Mouse (Mus musculus) hindbrain, embryonic 16.5 days (tissue): ENCODE results near the gene Kif28. TPM values are rescaled to one million over a fixed set of nuclear protein-coding genes. Genes with fewer than 3 reads are reported as not detected.

Source experiments
- ATAC-seq: fragments of 200-750 bp; cut with Nextera tagmentation; 2 replicates; pipeline ENCODE4 v1.8.0; 2017; ENCODE audit warnings: moderate TSS enrichment, moderate library complexity
- H3K27ac ChIP-seq: fragments of 300-500 bp; sonication (generic); 2 replicates; pipeline ENCODE4 v1.5.1; 2014; ENCODE audit warnings: low read depth, mild to moderate bottlenecking, control low read depth, low read length, moderate library complexity
- H3K27me3 ChIP-seq: fragments of 300-500 bp; sonication (generic); replicated peaks from 2 replicates; pipeline ENCODE4 v1.6.1; 2014; ENCODE audit warnings: low read length; ENCODE audit not compliant: control insufficient read depth, insufficient read depth
- H3K36me3 ChIP-seq: fragments of 300-500 bp; sonication (generic); 2 replicates; pipeline ENCODE4 v1.6.1; 2014; ENCODE audit warnings: mild to moderate bottlenecking, low read length, moderate library complexity, mixed read lengths; ENCODE audit not compliant: control insufficient read depth, insufficient read depth
- H3K4me1 ChIP-seq: fragments of 300-500 bp; sonication (generic); 2 replicates; pipeline ENCODE4 v1.6.1; 2014; ENCODE audit warnings: low read depth, low read length; ENCODE audit not compliant: control insufficient read depth, insufficient read depth
- H3K4me2 ChIP-seq: fragments of 300-500 bp; sonication (generic); 2 replicates; pipeline ENCODE4 v1.6.1; 2014; ENCODE audit warnings: mild to moderate bottlenecking, low read length, control low read depth, moderate library complexity
- H3K4me3 ChIP-seq: fragments of 300-500 bp; sonication (generic); 2 replicates; pipeline ENCODE4 v1.5.1; 2014; ENCODE audit warnings: mild to moderate bottlenecking, low read length, control low read depth, moderate library complexity
- H3K9ac ChIP-seq: fragments of 300-500 bp; sonication (generic); 2 replicates; pipeline ENCODE4 v1.6.1; 2014; ENCODE audit warnings: low read depth, mild to moderate bottlenecking, control low read depth, low read length, moderate library complexity
- H3K9me3 ChIP-seq: fragments of 300-500 bp; sonication (generic); 2 replicates; pipeline ENCODE4 v1.6.1; 2014; ENCODE audit warnings: mild to moderate bottlenecking, low read length, moderate library complexity; ENCODE audit not compliant: control insufficient read depth
- WGBS: fragments of 180-500 bp; shearing (Covaris S2); extraction: QIAGEN DNeasy Blood & Tissue Kit; methylation state at CpG from one replicate; pipeline ENCODE4 v1.1.7; 2014; 5-methylcytosine and 5-hydroxymethylcytosine counted together
- polyA plus RNA-seq: library from polyadenylated mRNA; unstranded; fragments of >200 nt; fragmentation: Nextera tagmentation; extraction: Ambion mirVana; gene quantifications from 2 replicates; pipeline ENCODE4 v1.2.1, GENCODE M21; 2015

Kif28 gene
- 0.10 TPM in 1 of 2 replicates, not detected in the other for polyA plus RNA-seq

- Histone ChIP-seq H3K36me3 (peaks cover 22% of the 10 kb centered on the region), H3K9ac (no peak within 1 kb of the TSS), H3K4me3 (no peak within 1 kb of the TSS), H3K4me2 (no peak within 1 kb of the TSS), H3K27ac (no peak within 1 kb of the TSS), H3K27me3 (no peaks in the 10 kb centered on the region), H3K4me1 (no peaks in the 10 kb centered on the region), H3K9me3 (no peaks in the 10 kb centered on the region)
- no peak for ATAC-seq
- 95% methylated on average over 9 of the region's 9 CpGs for WGBS
These were observed at the start of gene Kif28 for GRCm38 (mm10) chr1:179745171-179745570. Gene Kif28, minus strand, starts transcription at chr1:179745271.

GRCm38 (mm10) chr1:179787281-179787680 lies 42.2 kb upstream of the Kif28 start:
- H3K9me3 ChIP-seq: no peaks in the 10 kb centered on the region
- H3K36me3 ChIP-seq: peaks cover 47% of the 10 kb centered on the region

GRCm38 (mm10) chr1:179785502-179785901 lies 40.4 kb upstream of the Kif28 start:
- ATAC-seq: no peak
- H3K4me1 ChIP-seq: no peaks in the 10 kb centered on the region
- H3K36me3 ChIP-seq: peaks cover 43% of the 10 kb centered on the region
- WGBS: 98% methylated on average over 5 of the region's 5 CpGs
- no peak overlapping the region for H3K9ac ChIP-seq
- no peak overlapping the region for H3K27ac ChIP-seq
- H3K9me3 ChIP-seq: no peaks in the 10 kb centered on the region
- no peak overlapping the region for H3K4me2 ChIP-seq
- no peak overlapping the region for H3K4me3 ChIP-seq
- no peaks in the 10 kb centered on the region for H3K27me3 ChIP-seq

More at GRCm38 (mm10) chr1:179787281-179787680, 42.2 kb upstream of the Kif28 start:
- Histone ChIP-seq H3K27me3 (no peaks in the 10 kb centered on the region), H3K4me2 (no peak overlapping the region), H3K27ac (no peak overlapping the region), H3K4me3 (no peak overlapping the region), H3K4me1 (no peaks in the 10 kb centered on the region), H3K9ac (no peak overlapping the region)
- WGBS: 87% methylated on average over 4 of the region's 4 CpGs
- ATAC-seq: no peak

- Histone ChIP-seq H3K4me2 (no peak overlapping the region), H3K27ac (no peak overlapping the region), H3K9me3 (no peaks in the 10 kb centered on the region), H3K9ac (no peak overlapping the region), H3K36me3 (peaks cover 35% of the 10 kb centered on the region), H3K4me3 (no peak overlapping the region), H3K27me3 (no peaks in the 10 kb centered on the region), H3K4me1 (no peaks in the 10 kb centered on the region)
- WGBS: 91% methylated on average over 4 of the region's 4 CpGs
- ATAC-seq: no peak
These were observed 39.0 kb upstream of the Kif28 start for GRCm38 (mm10) chr1:179784098-179784497.

- no peaks in the 10 kb centered on the region for H3K27me3 ChIP-seq
- H3K27ac ChIP-seq: no peak overlapping the region
- H3K9ac ChIP-seq: no peak overlapping the region
- 97% methylated on average over 8 of the region's 8 CpGs for WGBS
- H3K9me3 ChIP-seq: no peaks in the 10 kb centered on the region
- peaks cover 23% of the 10 kb centered on the region for H3K36me3 ChIP-seq
- ATAC-seq: no peak
- H3K4me3 ChIP-seq: no peak overlapping the region
- no peaks in the 10 kb centered on the region for H3K4me1 ChIP-seq
- H3K4me2 ChIP-seq: no peak overlapping the region
These were observed 31.8 kb upstream of the Kif28 start for GRCm38 (mm10) chr1:179776831-179777230.

GRCm38 (mm10) chr1:179760553-179760952 lies 15.5 kb upstream of the Kif28 start:
- WGBS: 88% methylated on average over 4 of the region's 4 CpGs
- no peak overlapping the region for H3K9ac ChIP-seq
- no peak overlapping the region for H3K4me3 ChIP-seq
- H3K36me3 ChIP-seq: peaks cover 24% of the 10 kb centered on the region
- no peaks in the 10 kb centered on the region for H3K27me3 ChIP-seq
- H3K4me2 ChIP-seq: no peak overlapping the region
- H3K9me3 ChIP-seq: no peaks in the 10 kb centered on the region
- H3K4me1 ChIP-seq: no peaks in the 10 kb centered on the region
- no peak overlapping the region for H3K27ac ChIP-seq
- no peak for ATAC-seq

- Histone ChIP-seq H3K4me1 (no peaks in the 10 kb centered on the region), H3K9me3 (no peaks in the 10 kb centered on the region), H3K9ac (no peak overlapping the region), H3K27ac (no peak overlapping the region), H3K36me3 (peaks cover 22% of the 10 kb centered on the region), H3K27me3 (no peaks in the 10 kb centered on the region), H3K4me3 (no peak overlapping the region), H3K4me2 (no peak overlapping the region)
- no peak for ATAC-seq
- 92% methylated on average over 5 of the region's 5 CpGs for WGBS
These were observed 15.0 kb upstream of the Kif28 start for GRCm38 (mm10) chr1:179760086-179760485.

GRCm38 (mm10) chr1:179756477-179756876 lies 11.4 kb upstream of the Kif28 start:
- Histone ChIP-seq H3K4me1 (no peaks in the 10 kb centered on the region), H3K36me3 (peaks cover 33% of the 10 kb centered on the region), H3K9ac (no peak overlapping the region), H3K27ac (no peak overlapping the region), H3K9me3 (no peaks in the 10 kb centered on the region), H3K4me3 (no peak overlapping the region), H3K4me2 (no peak overlapping the region), H3K27me3 (no peaks in the 10 kb centered on the region)
- ATAC-seq: no peak

- Histone ChIP-seq H3K4me2 (no peak overlapping the region), H3K4me3 (no peak overlapping the region), H3K9me3 (no peaks in the 10 kb centered on the region), H3K36me3 (peaks cover 22% of the 10 kb centered on the region), H3K27me3 (no peaks in the 10 kb centered on the region), H3K27ac (no peak overlapping the region), H3K4me1 (no peaks in the 10 kb centered on the region), H3K9ac (no peak overlapping the region)
- WGBS: 91% methylated on average over 8 of the region's 8 CpGs
- no peak for ATAC-seq
These were observed 7.9 kb upstream of the Kif28 start for GRCm38 (mm10) chr1:179753006-179753405.

GRCm38 (mm10) chr1:179752276-179752675 lies 7.2 kb upstream of the Kif28 start:
- ATAC-seq: no peak
- H3K27me3 ChIP-seq: no peaks in the 10 kb centered on the region

More at GRCm38 (mm10) chr1:179752276-179752675, 7.2 kb upstream of the Kif28 start:
- Histone ChIP-seq H3K9ac (no peak overlapping the region), H3K36me3 (peaks cover 25% of the 10 kb centered on the region), H3K4me3 (no peak overlapping the region), H3K4me2 (no peak overlapping the region), H3K27ac (no peak overlapping the region), H3K9me3 (no peaks in the 10 kb centered on the region), H3K4me1 (no peaks in the 10 kb centered on the region)
- WGBS: 98% methylated on average over 11 of the region's 11 CpGs
